Mouse (Mus musculus) lung, embryonic 15.5 days (tissue): Measurements from ENCODE around the gene Pla2g2f. TPM values are rescaled to one million over a fixed set of nuclear protein-coding genes. Genes with fewer than 3 reads are reported as not detected.

Experiments used
- ATAC-seq: fragments of 200-750 bp; cut with Nextera tagmentation; 2 replicates; pipeline ENCODE4 v1.8.0; 2017; ENCODE audit warnings: moderate number of reproducible peaks, borderline replicate concordance; ENCODE audit not compliant: low FRiP score, low TSS enrichment; ENCODE audit errors: extremely low read depth
- H3K27ac ChIP-seq: fragments of 300-500 bp; sonication (generic); 2 replicates; pipeline ENCODE4 v1.5.1; 2015; ENCODE audit warnings: moderate library complexity, mild to moderate bottlenecking, inconsistent platforms
- H3K27me3 ChIP-seq: fragments of 300-500 bp; sonication (generic); 2 replicates; pipeline ENCODE4 v1.6.1; 2015; ENCODE audit warnings: inconsistent platforms
- H3K36me3 ChIP-seq: fragments of 300-500 bp; sonication (generic); 2 replicates; pipeline ENCODE4 v1.6.1; 2015; ENCODE audit warnings: inconsistent platforms
- H3K4me1 ChIP-seq: fragments of 300-500 bp; sonication (generic); 2 replicates; pipeline ENCODE4 v1.6.1; 2015; ENCODE audit warnings: inconsistent platforms
- H3K4me2 ChIP-seq: fragments of 300-500 bp; sonication (generic); 2 replicates; pipeline ENCODE4 v1.6.1; 2015; ENCODE audit warnings: inconsistent platforms, mild to moderate bottlenecking, moderate library complexity
- H3K4me3 ChIP-seq: fragments of 300-500 bp; sonication (generic); 2 replicates; pipeline ENCODE4 v1.5.1; 2015; ENCODE audit warnings: mild to moderate bottlenecking, inconsistent platforms
- H3K9ac ChIP-seq: fragments of 300-500 bp; sonication (generic); 2 replicates; pipeline ENCODE4 v1.6.1; 2015; ENCODE audit warnings: inconsistent platforms
- H3K9me3 ChIP-seq: fragments of 300-500 bp; sonication (generic); 2 replicates; pipeline ENCODE4 v1.6.1; 2016; ENCODE audit warnings: inconsistent platforms
- WGBS: fragments of 180-500 bp; shearing (Covaris S2); methylation state at CpG from one replicate; pipeline ENCODE4 v1.1.7; 2015; 5-methylcytosine and 5-hydroxymethylcytosine counted together
- polyA plus RNA-seq: library from polyadenylated mRNA; unstranded; fragments of >200 nt; fragmentation: Nextera tagmentation; extraction: Ambion mirVana; gene quantifications from 2 replicates; pipeline ENCODE4 v1.2.1, GENCODE M21; 2015

Pla2g2f gene
- not detected in 2 replicates for polyA plus RNA-seq

GRCm38 (mm10) chr4:138757416-138757815 lies at the start of gene Pla2g2f:
Gene Pla2g2f (minus strand): TSS chr4:138757626.
- H3K9me3 ChIP-seq = no peaks in the 10 kb centered on the region
- no peak within 1 kb of the TSS for H3K27ac ChIP-seq
- 80% methylated on average over 8 of the region's 8 CpGs for WGBS
- ATAC-seq = no peak
- no peak within 1 kb of the TSS for H3K9ac ChIP-seq
- H3K4me2 ChIP-seq = no peak within 1 kb of the TSS
- H3K36me3 ChIP-seq = no peaks in the 10 kb centered on the region
- H3K27me3 ChIP-seq = no peaks in the 10 kb centered on the region
- no peak within 1 kb of the TSS for H3K4me3 ChIP-seq
- no peaks in the 10 kb centered on the region for H3K4me1 ChIP-seq

GRCm38 (mm10) chr4:138806920-138807541 lies 49.6 kb upstream of the Pla2g2f start:
- Histone ChIP-seq H3K27me3 (0 out of 2 replicates have a peak, but pooled peaks cover 5% of the 10 kb centered on the region), H3K36me3 (no peaks in the 10 kb centered on the region), H3K9me3 (no peaks in the 10 kb centered on the region), H3K4me2 (no peak overlapping the region), H3K27ac (no peak overlapping the region), H3K4me1 (peaks cover 7% of the 10 kb centered on the region; the same call in 1 of the 2 replicates), H3K9ac (no peak overlapping the region), H3K4me3 (no peak overlapping the region)
- 40% methylated on average over 7 of the region's 7 CpGs for WGBS
- peak; percentile 50; the same call in 1 of the 2 replicates for ATAC-seq

- H3K27ac ChIP-seq = no peak overlapping the region
- no peak overlapping the region for H3K4me3 ChIP-seq
- no peak overlapping the region for H3K4me2 ChIP-seq
- no peaks in the 10 kb centered on the region for H3K36me3 ChIP-seq
- no peak overlapping the region for H3K9ac ChIP-seq
- ATAC-seq = no peak
- no peaks in the 10 kb centered on the region for H3K9me3 ChIP-seq
- peaks cover 7% of the 10 kb centered on the region; the same call in 1 of the 2 replicates for H3K4me1 ChIP-seq
- 0 out of 2 replicates have a peak, but pooled peaks cover 5% of the 10 kb centered on the region for H3K27me3 ChIP-seq
- 59% methylated on average over 8 of the region's 8 CpGs for WGBS
Observed at GRCm38 (mm10) chr4:138806160-138806559, 48.7 kb upstream of the Pla2g2f start.

GRCm38 (mm10) chr4:138805248-138805647 lies 47.8 kb upstream of the Pla2g2f start:
- no peak for ATAC-seq

GRCm38 (mm10) chr4:138802917-138803316 lies 45.5 kb upstream of the Pla2g2f start:
- Histone ChIP-seq H3K4me3 (no peak overlapping the region), H3K27ac (no peak overlapping the region), H3K27me3 (0 out of 2 replicates have a peak, but pooled peaks cover 5% of the 10 kb centered on the region), H3K4me2 (no peak overlapping the region), H3K9ac (no peak overlapping the region), H3K36me3 (no peaks in the 10 kb centered on the region), H3K4me1 (peaks cover 19% of the 10 kb centered on the region), H3K9me3 (no peaks in the 10 kb centered on the region)
- no peak for ATAC-seq
- WGBS = 80% methylated on average over 11 of the region's 11 CpGs

More at GRCm38 (mm10) chr4:138805248-138805647, 47.8 kb upstream of the Pla2g2f start:
- Histone ChIP-seq H3K27ac (no peak overlapping the region), H3K4me1 (peaks cover 11% of the 10 kb centered on the region; the same call in 1 of the 2 replicates), H3K9me3 (no peaks in the 10 kb centered on the region), H3K4me3 (no peak overlapping the region), H3K9ac (no peak overlapping the region), H3K27me3 (0 out of 2 replicates have a peak, but pooled peaks cover 5% of the 10 kb centered on the region), H3K36me3 (no peaks in the 10 kb centered on the region), H3K4me2 (no peak overlapping the region)
- WGBS = 63% methylated on average over 8 of the region's 8 CpGs

- Histone ChIP-seq H3K4me3 (no peak overlapping the region), H3K9ac (no peak overlapping the region), H3K4me1 (peaks cover 16% of the 10 kb centered on the region), H3K27ac (no peak overlapping the region), H3K9me3 (no peaks in the 10 kb centered on the region), H3K27me3 (0 out of 2 replicates have a peak, but pooled peaks cover 1% of the 10 kb centered on the region), H3K4me2 (no peak overlapping the region), H3K36me3 (no peaks in the 10 kb centered on the region)
- 78% methylated on average over 4 of the region's 4 CpGs for WGBS
- ATAC-seq = no peak
Observed at GRCm38 (mm10) chr4:138801631-138802030, 44.2 kb upstream of the Pla2g2f start.

- peak; percentile 43; the same call in 1 of the 2 replicates for ATAC-seq
- Histone ChIP-seq H3K27me3 (no peaks in the 10 kb centered on the region), H3K4me3 (no peak overlapping the region), H3K4me1 (peaks cover 18% of the 10 kb centered on the region), H3K36me3 (no peaks in the 10 kb centered on the region), H3K9me3 (no peaks in the 10 kb centered on the region), H3K4me2 (no peak overlapping the region), H3K9ac (no peak overlapping the region), H3K27ac (no peak overlapping the region)
- WGBS = 49% methylated on average over 12 of the region's 12 CpGs
Observed at GRCm38 (mm10) chr4:138800134-138800744, 42.8 kb upstream of the Pla2g2f start.

- 54% methylated on average over 4 of the region's 4 CpGs for WGBS
- ATAC-seq = no peak
- H3K36me3 ChIP-seq = no peaks in the 10 kb centered on the region
Observed at GRCm38 (mm10) chr4:138797217-138797570, 39.8 kb upstream of the Pla2g2f start.

GRCm38 (mm10) chr4:138796513-138797216 lies 39.2 kb upstream of the Pla2g2f start:
- Histone ChIP-seq H3K36me3 (no peaks in the 10 kb centered on the region), H3K4me2 (no peak overlapping the region), H3K9me3 (no peaks in the 10 kb centered on the region), H3K27ac (no peak overlapping the region), H3K4me3 (no peak overlapping the region), H3K27me3 (no peaks in the 10 kb centered on the region), H3K9ac (no peak overlapping the region), H3K4me1 (peaks cover 27% of the 10 kb centered on the region)
- WGBS = 20% methylated on average over 6 of the region's 6 CpGs
- ATAC-seq = no peak

More at GRCm38 (mm10) chr4:138797217-138797570, 39.8 kb upstream of the Pla2g2f start:
- no peaks in the 10 kb centered on the region for H3K9me3 ChIP-seq
- H3K4me2 ChIP-seq = no peak overlapping the region
- H3K4me1 ChIP-seq = peaks cover 21% of the 10 kb centered on the region
- no peak overlapping the region for H3K4me3 ChIP-seq
- no peak overlapping the region for H3K27ac ChIP-seq
- no peak overlapping the region for H3K9ac ChIP-seq
- H3K27me3 ChIP-seq = no peaks in the 10 kb centered on the region

GRCm38 (mm10) chr4:138794344-138794743 lies 36.9 kb upstream of the Pla2g2f start:
- H3K27me3 ChIP-seq = no peaks in the 10 kb centered on the region
- no peak overlapping the region for H3K27ac ChIP-seq
- no peak overlapping the region for H3K4me3 ChIP-seq
- H3K4me1 ChIP-seq = peaks cover 19% of the 10 kb centered on the region; the same call in 1 of the 2 replicates
- no peaks in the 10 kb centered on the region for H3K36me3 ChIP-seq
- WGBS = 90% methylated on average over 6 of the region's 6 CpGs
- H3K9ac ChIP-seq = no peak overlapping the region
- ATAC-seq = no peak
- no peaks in the 10 kb centered on the region for H3K9me3 ChIP-seq
- H3K4me2 ChIP-seq = no peak overlapping the region

GRCm38 (mm10) chr4:138793276-138793675 lies 35.9 kb upstream of the Pla2g2f start:
- H3K4me2 ChIP-seq = no peak overlapping the region
- peaks cover 19% of the 10 kb centered on the region; the same call in 1 of the 2 replicates for H3K4me1 ChIP-seq
- no peaks in the 10 kb centered on the region for H3K9me3 ChIP-seq
- no peaks in the 10 kb centered on the region; the same call in 1 of the 2 replicates for H3K27me3 ChIP-seq
- no peaks in the 10 kb centered on the region for H3K36me3 ChIP-seq
- no peak overlapping the region for H3K27ac ChIP-seq
- H3K4me3 ChIP-seq = no peak overlapping the region
- WGBS = 48% methylated on average over 2 of the region's 2 CpGs
- H3K9ac ChIP-seq = no peak overlapping the region
- ATAC-seq = no peak
